Mouse (Mus musculus) bone marrow, adult 2 months (tissue): ENCODE measurements around the gene Kcnc1. TPM values are rescaled to one million over a fixed set of nuclear protein-coding genes. Genes with fewer than 3 reads are reported as not detected.

Source experiments
- H3K27ac ChIP-seq: fragments of 200-500 bp; 2 replicates; pipeline ENCODE4 v1.5.1; 2012; ENCODE audit warnings: low read depth, mild to moderate bottlenecking, control low read depth, inconsistent platforms, low read length; ENCODE audit not compliant: control insufficient read depth, poor library complexity, insufficient read depth
- H3K4me1 ChIP-seq: fragments of 200-500 bp; 2 replicates; pipeline ENCODE4 v1.6.1; 2011; ENCODE audit warnings: low read length; ENCODE audit not compliant: control insufficient read depth, insufficient read depth
- H3K4me3 ChIP-seq: fragments of 200-500 bp; replicated peaks from 2 replicates; pipeline ENCODE3; 2011; ENCODE audit warnings: mild to moderate bottlenecking, low read depth, low read length, control low read depth; ENCODE audit not compliant: control insufficient read depth
- CTCF ChIP-seq: fragments of 200-500 bp; IDR thresholded peaks from 2 replicates; pipeline ENCODE4 v1.5.1; 2011; ENCODE audit warnings: low read length, control low read depth; ENCODE audit not compliant: control insufficient read depth, insufficient read depth
- POLR2A ChIP-seq: fragments of 200-500 bp; IDR thresholded peaks from 2 replicates; pipeline ENCODE4 v1.6.1; 2011; ENCODE audit warnings: low read depth, mild to moderate bottlenecking, control low read depth, low read length, borderline replicate concordance; ENCODE audit not compliant: control insufficient read depth
- WGBS: fragments of 180-500 bp; shearing (Covaris S2); methylation state at CpG from one replicate; pipeline ENCODE4 v1.1.7; 2018; 5-methylcytosine and 5-hydroxymethylcytosine counted together
- polyA plus RNA-seq: library from polyadenylated mRNA; stranded (reverse); fragments of >200 nt; gene quantifications from 2 replicates; pipeline ENCODE4 v1.2.4, GENCODE M21; 2011; ENCODE audit warnings: low replicate concordance; ENCODE audit not compliant: missing spikeins, insufficient read depth, insufficient read length

Gene Kcnc1
- polyA plus RNA-seq, 1 experiment, result 0.25 TPM

- WGBS, result 82% methylated on average over 16 of the region's 16 CpGs
- no peak overlapping the region for H3K27ac ChIP-seq
- H3K4me3 ChIP-seq, result no peak overlapping the region
- no peaks in the 10 kb centered on the region; the same call in 1 of the 2 replicates for H3K4me1 ChIP-seq
- TF ChIP-seq CTCF (no peak), POLR2A (no peak)
Observed at GRCm38 (mm10) chr7:46418102-46418622, 21.9 kb downstream of the Kcnc1 start.

GRCm38 (mm10) chr7:46421535-46421934, 25.2 kb downstream of the Kcnc1 start:
- no peaks in the 10 kb centered on the region; the same call in 1 of the 2 replicates for H3K4me1 ChIP-seq
- no peak overlapping the region for H3K27ac ChIP-seq
- TF ChIP-seq CTCF, result no peak
- TF ChIP-seq POLR2A, result no peak
- 51% methylated on average over 5 of the region's 5 CpGs for WGBS
- no peak overlapping the region for H3K4me3 ChIP-seq

GRCm38 (mm10) chr7:46422052-46422763, 25.9 kb downstream of the Kcnc1 start:
- WGBS, result 71% methylated on average over 8 of the region's 8 CpGs

GRCm38 (mm10) chr7:46422764-46423412, 26.6 kb downstream of the Kcnc1 start:
- TF ChIP-seq CTCF, result peak; percentile 65
- no peak for TF ChIP-seq POLR2A
- H3K4me3 ChIP-seq, result no peak overlapping the region
- H3K4me1 ChIP-seq, result no peaks in the 10 kb centered on the region
- no peak overlapping the region for H3K27ac ChIP-seq
- 59% methylated on average over 18 of the region's 18 CpGs for WGBS

More at GRCm38 (mm10) chr7:46422052-46422763, 25.9 kb downstream of the Kcnc1 start:
- no peak overlapping the region for H3K27ac ChIP-seq
- TF ChIP-seq POLR2A, result no peak
- TF ChIP-seq CTCF, result no peak
- no peak overlapping the region for H3K4me3 ChIP-seq
- H3K4me1 ChIP-seq, result no peaks in the 10 kb centered on the region; the same call in 1 of the 2 replicates

GRCm38 (mm10) chr7:46423951-46424350, 27.7 kb downstream of the Kcnc1 start:
- WGBS, result 62% methylated on average over 3 of the region's 3 CpGs
- Histone ChIP-seq H3K4me1 (no peaks in the 10 kb centered on the region), H3K27ac (no peak overlapping the region), H3K4me3 (no peak overlapping the region)
- no peak for TF ChIP-seq CTCF
- TF ChIP-seq POLR2A, result no peak

GRCm38 (mm10) chr7:46425012-46425411, 28.7 kb downstream of the Kcnc1 start:
- TF ChIP-seq CTCF (no peak), POLR2A (no peak)
- Histone ChIP-seq H3K4me3 (no peak overlapping the region), H3K27ac (no peak overlapping the region), H3K4me1 (no peaks in the 10 kb centered on the region)
- 71% methylated on average over 4 of the region's 4 CpGs for WGBS

GRCm38 (mm10) chr7:46433874-46434273, 37.6 kb downstream of the Kcnc1 start:
- WGBS, result 73% methylated on average over 5 of the region's 5 CpGs
- TF ChIP-seq POLR2A (no peak), CTCF (no peak)
- H3K27ac ChIP-seq, result no peak overlapping the region
- H3K4me3 ChIP-seq, result no peak overlapping the region
- no peaks in the 10 kb centered on the region for H3K4me1 ChIP-seq

- 83% methylated on average over 5 of the region's 5 CpGs for WGBS
- Histone ChIP-seq H3K27ac (no peak overlapping the region), H3K4me3 (no peak overlapping the region), H3K4me1 (no peaks in the 10 kb centered on the region)
- TF ChIP-seq CTCF (no peak), POLR2A (no peak)
Observed at GRCm38 (mm10) chr7:46435833-46436232, 39.5 kb downstream of the Kcnc1 start.
